Mouse (Mus musculus) embryonic facial prominence, embryonic 11.5 days (tissue): ENCODE results near the gene Slc35d1. TPM values are rescaled to one million over a fixed set of nuclear protein-coding genes. Genes with fewer than 3 reads are reported as not detected.

ENCODE experiments used
- ATAC-seq: fragments of 200-750 bp; cut with Nextera tagmentation; replicated peaks from 2 replicates; pipeline ENCODE4 v1.8.0; 2017; ENCODE audit warnings: low read depth; ENCODE audit not compliant: insufficient number of reproducible peaks, low FRiP score, low TSS enrichment
- DNase-seq: peaks from one replicate; pipeline ENCODE4 v3.0.0-alpha.2; 2015; ENCODE audit warnings: low spot score
- H3K27ac ChIP-seq: fragments of 300-500 bp; sonication (generic); replicated peaks from 2 replicates; pipeline ENCODE4 v1.5.1; 2014; ENCODE audit warnings: mild to moderate bottlenecking, low read depth, low read length, control low read depth
- H3K27me3 ChIP-seq: fragments of 300-500 bp; sonication (generic); 2 replicates; pipeline ENCODE4 v1.6.1; 2014; ENCODE audit warnings: mild to moderate bottlenecking, low read length, moderate library complexity, mixed read lengths; ENCODE audit not compliant: control insufficient read depth, insufficient read depth
- H3K36me3 ChIP-seq: fragments of 300-500 bp; sonication (generic); replicated peaks from 2 replicates; pipeline ENCODE4 v1.6.1; 2014; ENCODE audit warnings: low read depth, mild to moderate bottlenecking, low read length, moderate library complexity, mixed read lengths; ENCODE audit not compliant: control insufficient read depth, insufficient read depth
- H3K4me1 ChIP-seq: fragments of 300-500 bp; sonication (generic); 2 replicates; pipeline ENCODE4 v1.6.1; 2014; ENCODE audit warnings: low read length, mixed read lengths; ENCODE audit not compliant: control insufficient read depth, insufficient read depth
- H3K4me2 ChIP-seq: fragments of 300-500 bp; sonication (generic); 2 replicates; pipeline ENCODE4 v1.6.1; 2014; ENCODE audit warnings: low read depth, mild to moderate bottlenecking, control low read depth, low read length, moderate library complexity
- H3K4me3 ChIP-seq: fragments of 300-500 bp; sonication (generic); 2 replicates; pipeline ENCODE4 v1.5.1; 2014; ENCODE audit warnings: low read depth, low read length, control low read depth
- H3K9ac ChIP-seq: fragments of 300-500 bp; sonication (generic); replicated peaks from 2 replicates; pipeline ENCODE4 v1.6.1; 2014; ENCODE audit warnings: mild to moderate bottlenecking, control low read depth, low read length
- H3K9me3 ChIP-seq: fragments of 300-500 bp; sonication (generic); replicated peaks from 2 replicates; pipeline ENCODE4 v1.6.1; 2016; ENCODE audit warnings: mild to moderate bottlenecking, low read length, inconsistent platforms, mixed read lengths; ENCODE audit not compliant: control insufficient read depth
- WGBS: fragments of 180-500 bp; shearing (Covaris S2); extraction: QIAGEN DNeasy Blood & Tissue Kit; methylation state at CpG from one replicate; pipeline ENCODE4 v1.1.7; 2014; 5-methylcytosine and 5-hydroxymethylcytosine counted together
- polyA plus RNA-seq: library from polyadenylated mRNA; unstranded; fragments of >200 nt; fragmentation: Nextera tagmentation; extraction: Ambion mirVana; gene quantifications from 2 replicates; pipeline ENCODE4 v1.2.1, GENCODE M21; 2014

The Slc35d1 gene
- polyA plus RNA-seq, 1 experiment from 2014 or later: 12.6 TPM

DNA sequence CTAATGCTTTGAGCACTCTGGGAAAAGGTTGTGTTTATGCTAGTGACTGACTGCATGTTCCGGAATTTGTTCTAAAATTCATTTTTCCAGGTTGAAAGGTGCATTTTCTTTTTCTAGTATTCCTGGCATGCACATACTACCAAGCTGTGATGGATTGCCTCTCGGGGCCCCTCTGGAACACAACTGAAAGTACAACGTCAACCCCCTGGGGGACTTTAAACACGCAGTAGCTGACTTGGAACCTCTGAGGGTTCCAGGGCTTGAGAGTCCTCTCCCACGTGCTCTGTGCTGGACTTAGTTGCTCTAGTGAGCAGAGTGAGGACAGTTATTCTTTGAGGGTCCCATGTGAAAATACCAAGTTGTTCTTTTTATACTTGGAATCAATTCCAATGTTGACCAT lies 63.0 kb downstream of the Slc35d1 start:
- DNase-seq (no peak), ATAC-seq (no peak)
- H3K4me1 ChIP-seq: no peaks in the 10 kb centered on the region
- H3K27me3 ChIP-seq: no peaks in the 10 kb centered on the region
- H3K36me3 ChIP-seq: peaks cover 5% of the 10 kb centered on the region
- H3K4me3 ChIP-seq: no peak overlapping the region
- H3K9ac ChIP-seq: no peak overlapping the region
- WGBS: 92% methylated on average over 5 of the region's 5 CpGs
- no peak overlapping the region for H3K27ac ChIP-seq
- H3K4me2 ChIP-seq: no peak overlapping the region
- H3K9me3 ChIP-seq: no peaks in the 10 kb centered on the region

DNA sequence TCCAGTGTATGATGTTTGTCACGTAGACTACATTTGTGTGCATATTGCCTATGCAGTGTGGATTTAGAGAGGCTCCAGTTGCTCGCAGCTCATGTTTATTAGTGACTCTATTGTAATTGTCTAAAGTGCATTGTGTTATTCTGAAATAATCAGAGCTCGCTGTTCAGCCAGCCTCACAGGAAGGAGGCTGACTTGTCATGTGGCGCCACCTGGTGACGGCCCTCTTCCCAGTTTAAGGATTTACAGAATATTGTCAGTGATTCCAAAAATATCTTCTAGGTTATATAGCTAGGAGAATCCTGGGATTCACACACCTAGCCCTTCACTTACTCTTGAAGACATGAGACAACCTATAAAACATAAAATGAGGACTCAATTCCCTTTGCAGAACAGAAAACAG lies 68.6 kb downstream of the Slc35d1 start:
- Histone ChIP-seq H3K27me3 (no peaks in the 10 kb centered on the region), H3K4me1 (no peaks in the 10 kb centered on the region), H3K4me2 (no peak overlapping the region), H3K9ac (no peak overlapping the region), H3K36me3 (no peaks in the 10 kb centered on the region; the same call in 1 of the 2 replicates), H3K9me3 (no peaks in the 10 kb centered on the region), H3K4me3 (no peak overlapping the region), H3K27ac (no peak overlapping the region)
- 49% methylated on average over 5 of the region's 5 CpGs for WGBS
- DNase-seq (peak; percentile 83), ATAC-seq (no peak)

DNA sequence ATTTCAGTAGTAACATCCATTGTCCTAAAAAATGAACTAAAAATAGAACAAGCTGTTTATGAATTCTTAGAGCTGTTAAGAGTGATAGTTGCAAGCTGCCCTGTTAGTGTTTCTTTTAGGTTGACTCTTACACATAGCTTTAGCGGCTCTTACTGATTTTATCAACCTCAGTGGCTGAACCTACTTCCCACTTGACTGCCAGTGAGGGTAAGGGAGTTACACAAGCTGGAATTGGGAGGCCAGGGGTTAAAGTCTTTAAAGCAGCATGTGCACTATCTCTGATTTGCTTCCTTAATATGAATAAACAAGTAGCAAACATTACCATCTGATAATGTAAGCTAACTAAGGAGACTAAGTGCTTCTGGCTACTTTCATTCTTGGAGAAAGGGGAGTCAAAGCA lies 78.0 kb downstream of the Slc35d1 start:
- Histone ChIP-seq H3K27me3 (no peaks in the 10 kb centered on the region), H3K4me1 (no peaks in the 10 kb centered on the region), H3K9me3 (no peaks in the 10 kb centered on the region), H3K4me3 (no peak overlapping the region), H3K27ac (no peak overlapping the region), H3K9ac (no peak overlapping the region), H3K4me2 (no peak overlapping the region), H3K36me3 (peaks cover 2% of the 10 kb centered on the region; the same call in 1 of the 2 replicates)
- 76% methylated on average over 1 of the region's 1 CpGs for WGBS
- ATAC-seq (no peak), DNase-seq (no peak)

DNA sequence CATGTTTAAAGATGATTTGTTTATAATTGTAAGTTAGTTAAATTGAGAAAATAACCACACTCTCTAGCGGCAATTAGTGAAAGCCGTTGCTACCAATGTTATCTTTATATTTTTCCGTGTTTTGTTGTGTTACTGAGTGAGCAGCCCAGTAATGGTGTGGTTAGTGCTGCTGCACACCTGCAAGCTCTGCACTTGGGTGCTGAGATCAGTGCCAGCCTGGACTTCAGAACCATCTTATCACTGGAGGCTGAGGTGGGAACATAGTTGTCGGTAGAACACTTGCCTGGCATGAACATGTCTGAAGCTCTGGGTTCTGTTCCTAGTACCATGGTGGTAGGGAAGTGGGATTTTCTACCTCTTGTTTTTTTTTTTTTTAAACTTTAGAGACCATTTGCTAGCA lies 88.4 kb downstream of the Slc35d1 start:
- H3K4me1 ChIP-seq: no peaks in the 10 kb centered on the region
- no peaks in the 10 kb centered on the region for H3K36me3 ChIP-seq
- H3K27me3 ChIP-seq: no peaks in the 10 kb centered on the region
- no peak overlapping the region for H3K9ac ChIP-seq
- no peaks in the 10 kb centered on the region for H3K9me3 ChIP-seq
- ATAC-seq (no peak), DNase-seq (no peak)
- no peak overlapping the region for H3K27ac ChIP-seq
- H3K4me2 ChIP-seq: no peak overlapping the region
- H3K4me3 ChIP-seq: no peak overlapping the region
- WGBS: 88% methylated on average over 4 of the region's 4 CpGs

DNA sequence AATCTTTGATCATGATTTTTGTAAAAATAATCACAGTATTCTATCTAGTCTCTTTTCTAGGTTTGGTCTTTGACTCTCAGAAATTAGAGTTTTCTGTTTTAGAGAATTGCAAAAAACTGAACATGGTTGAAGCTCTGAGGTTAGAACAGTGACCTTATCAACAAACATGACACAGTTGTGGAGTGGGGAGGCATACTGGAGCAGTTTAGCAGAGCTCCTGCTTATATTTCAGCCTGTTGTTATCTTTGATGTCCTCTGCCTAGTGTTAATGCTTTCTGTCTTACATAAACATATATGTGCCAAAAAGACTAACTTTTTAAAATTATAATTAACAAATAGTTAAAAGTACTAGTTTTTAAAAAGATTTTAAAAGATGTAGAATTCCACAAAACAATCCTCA lies 91.4 kb downstream of the Slc35d1 start:
- no peak overlapping the region for H3K27ac ChIP-seq

DNA sequence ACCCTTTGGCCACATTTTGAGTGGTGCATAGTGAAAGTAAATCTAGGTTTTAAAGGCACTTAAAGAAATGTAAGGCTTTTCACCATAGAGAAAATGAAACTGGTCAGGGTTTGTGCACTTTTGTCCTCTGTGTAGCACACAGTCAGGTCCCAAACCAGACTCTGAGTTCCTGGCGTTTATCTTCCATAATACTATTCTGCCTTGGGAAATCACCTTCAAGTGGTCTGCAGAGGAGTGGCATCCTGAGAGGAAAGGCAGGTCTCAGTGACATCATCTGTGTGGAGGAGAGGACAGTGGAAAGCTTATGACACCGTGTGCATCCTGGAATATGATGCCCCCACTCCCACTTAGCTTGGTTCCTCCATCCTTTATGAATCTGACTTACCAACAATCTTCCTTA lies 91.9 kb downstream of the Slc35d1 start:
- Histone ChIP-seq H3K27me3 (no peaks in the 10 kb centered on the region), H3K4me1 (no peaks in the 10 kb centered on the region), H3K4me3 (no peak overlapping the region), H3K4me2 (no peak overlapping the region), H3K9ac (no peak overlapping the region), H3K9me3 (no peaks in the 10 kb centered on the region), H3K27ac (no peak overlapping the region), H3K36me3 (no peaks in the 10 kb centered on the region)
- DNase-seq: no peak
- ATAC-seq: no peak
- WGBS: 63% methylated on average over 2 of the region's 2 CpGs

More for the DNA sequence above, 91.4 kb downstream of the Slc35d1 start:
- no peaks in the 10 kb centered on the region for H3K4me1 ChIP-seq
- H3K27me3 ChIP-seq: no peaks in the 10 kb centered on the region
- ATAC-seq (no peak), DNase-seq (no peak)
- no peaks in the 10 kb centered on the region for H3K36me3 ChIP-seq
- H3K4me3 ChIP-seq: no peak overlapping the region
- no peak overlapping the region for H3K4me2 ChIP-seq
- H3K9me3 ChIP-seq: no peaks in the 10 kb centered on the region
- no peak overlapping the region for H3K9ac ChIP-seq

DNA sequence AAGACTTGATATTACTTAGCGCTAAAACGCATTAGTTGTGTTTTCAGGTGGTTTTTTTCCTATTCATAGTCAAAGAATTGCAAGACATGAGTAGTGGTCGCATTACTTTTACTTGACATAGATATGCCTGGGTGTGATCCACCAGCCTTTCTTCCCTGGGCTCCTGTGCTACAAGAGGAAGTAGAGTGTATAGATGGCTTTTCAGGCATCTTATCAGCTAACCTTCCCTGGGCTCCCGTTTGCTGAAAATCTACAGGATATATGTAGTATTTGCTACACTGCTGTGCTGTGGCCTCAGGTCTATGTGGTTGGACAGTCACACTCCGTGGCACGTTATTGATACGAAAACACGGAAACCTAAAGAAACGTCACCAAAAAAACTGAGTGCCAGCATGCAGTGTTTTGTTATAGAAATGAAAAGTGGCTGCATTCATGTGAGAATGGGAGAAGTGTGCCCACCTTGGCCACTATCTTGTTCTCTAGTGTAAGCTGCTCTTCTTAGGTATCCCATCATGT lies 94.0 kb downstream of the Slc35d1 start:
- Histone ChIP-seq H3K4me3 (no peak overlapping the region), H3K36me3 (no peaks in the 10 kb centered on the region), H3K27me3 (no peaks in the 10 kb centered on the region), H3K9ac (no peak overlapping the region), H3K9me3 (no peaks in the 10 kb centered on the region), H3K4me2 (no peak overlapping the region), H3K27ac (no peak overlapping the region), H3K4me1 (no peaks in the 10 kb centered on the region)
- ATAC-seq (no peak), DNase-seq (no peak)
- 85% methylated on average over 9 of the region's 9 CpGs for WGBS
